Mouse (Mus musculus): ENCODE measurements at regions not wholly inside any gene's neighbourhood (a gene's known extent, or its start where the extent isn't known, plus 50 kb on each side); places are given as distances from the start of the nearest gene placed in this dataset.
A peak's percentile ranks its signal among the peaks of the same experiment; 100 is the strongest.

- H3K4me3 ChIP-seq (ENCODE audit: low read depth, low read length): no peak overlapping the region
- H3K27me3 ChIP-seq (replicated peaks; ENCODE audit: control insufficient read depth, insufficient read depth, low read length): no peaks in the 10 kb centered on the region
- no peak overlapping the region for H3K27ac ChIP-seq (ENCODE audit: low read depth, low read length)
- ATAC-seq (no peak), DNase-seq (ENCODE audit: low spot score) (peak; percentile 43)
- H3K9me3 ChIP-seq (replicated peaks; ENCODE audit: control insufficient read depth, low read length): no peaks in the 10 kb centered on the region
- peaks cover 6% of the 10 kb centered on the region; the same call in 1 of the 2 replicates for H3K4me1 ChIP-seq (ENCODE audit: control insufficient read depth, insufficient read depth, low read length)
- 50% methylated on average over 9 of the region's 9 CpGs for WGBS
- H3K9ac ChIP-seq (ENCODE audit: low read length): no peak overlapping the region
- H3K4me2 ChIP-seq (ENCODE audit: low read length): no peak overlapping the region
- no peaks in the 10 kb centered on the region for H3K36me3 ChIP-seq (ENCODE audit: control insufficient read depth, insufficient read depth, low read length)
Observed at GRCm38 (mm10) chr4:55215425-55216174, 134.2 kb upstream of the Rad23b start.

GRCm38 (mm10) chr4:55216175-55216545, 133.7 kb upstream of the Rad23b start:
- Histone ChIP-seq H3K27ac (ENCODE audit: low read depth, low read length) (no peak overlapping the region), H3K4me1 (ENCODE audit: control insufficient read depth, insufficient read depth, low read length) (peaks cover 6% of the 10 kb centered on the region; the same call in 1 of the 2 replicates), H3K27me3 (replicated peaks; ENCODE audit: control insufficient read depth, insufficient read depth, low read length) (no peaks in the 10 kb centered on the region), H3K4me2 (ENCODE audit: low read length) (no peak overlapping the region), H3K9ac (ENCODE audit: low read length) (no peak overlapping the region), H3K36me3 (ENCODE audit: control insufficient read depth, insufficient read depth, low read length) (no peaks in the 10 kb centered on the region), H3K9me3 (replicated peaks; ENCODE audit: control insufficient read depth, low read length) (no peaks in the 10 kb centered on the region), H3K4me3 (ENCODE audit: low read depth, low read length) (no peak overlapping the region)
- WGBS: 40% methylated on average over 6 of the region's 6 CpGs
- DNase-seq (ENCODE audit: low spot score) (no peak), ATAC-seq (no peak)

- Histone ChIP-seq H3K9me3 (replicated peaks; ENCODE audit: control insufficient read depth, low read length) (no peaks in the 10 kb centered on the region), H3K4me1 (ENCODE audit: control insufficient read depth, insufficient read depth, low read length) (no peaks in the 10 kb centered on the region), H3K4me2 (ENCODE audit: low read length) (no peak overlapping the region), H3K4me3 (ENCODE audit: low read depth, low read length) (no peak overlapping the region), H3K36me3 (ENCODE audit: control insufficient read depth, insufficient read depth, low read length) (no peaks in the 10 kb centered on the region), H3K27me3 (replicated peaks; ENCODE audit: control insufficient read depth, insufficient read depth, low read length) (no peaks in the 10 kb centered on the region), H3K27ac (ENCODE audit: low read depth, low read length) (no peak overlapping the region), H3K9ac (ENCODE audit: low read length) (no peak overlapping the region)
- ATAC-seq (no peak), DNase-seq (ENCODE audit: low spot score) (no peak)
- 82% methylated on average over 5 of the region's 5 CpGs for WGBS
Observed at GRCm38 (mm10) chr4:55225766-55226165, 124.1 kb upstream of the Rad23b start.

GRCm38 (mm10) chr4:55227394-55227793, 122.4 kb upstream of the Rad23b start:
- ATAC-seq: no peak
- 49% methylated on average over 3 of the region's 3 CpGs for WGBS

GRCm38 (mm10) chr4:55231522-55231921, 118.3 kb upstream of the Rad23b start:
- no peak overlapping the region for H3K27ac ChIP-seq (ENCODE audit: low read depth, low read length)
- no peak overlapping the region for H3K9ac ChIP-seq (ENCODE audit: low read length)
- H3K4me1 ChIP-seq (ENCODE audit: control insufficient read depth, insufficient read depth, low read length): no peaks in the 10 kb centered on the region
- H3K36me3 ChIP-seq (ENCODE audit: control insufficient read depth, insufficient read depth, low read length): no peaks in the 10 kb centered on the region
- no peaks in the 10 kb centered on the region for H3K27me3 ChIP-seq (replicated peaks; ENCODE audit: control insufficient read depth, insufficient read depth, low read length)
- DNase-seq (ENCODE audit: low spot score) (peak; percentile 31), ATAC-seq (no peak)
- H3K4me3 ChIP-seq (ENCODE audit: low read depth, low read length): no peak overlapping the region
- 32% methylated on average over 4 of the region's 4 CpGs for WGBS
- no peak overlapping the region for H3K4me2 ChIP-seq (ENCODE audit: low read length)
- no peaks in the 10 kb centered on the region for H3K9me3 ChIP-seq (replicated peaks; ENCODE audit: control insufficient read depth, low read length)

More at GRCm38 (mm10) chr4:55227394-55227793, 122.4 kb upstream of the Rad23b start:
- H3K27me3 ChIP-seq (replicated peaks; ENCODE audit: control insufficient read depth, insufficient read depth, low read length): no peaks in the 10 kb centered on the region
- no peak for DNase-seq (ENCODE audit: low spot score)
- no peak overlapping the region for H3K4me2 ChIP-seq (ENCODE audit: low read length)
- no peaks in the 10 kb centered on the region for H3K9me3 ChIP-seq (replicated peaks; ENCODE audit: control insufficient read depth, low read length)
- no peak overlapping the region for H3K4me3 ChIP-seq (ENCODE audit: low read depth, low read length)
- no peaks in the 10 kb centered on the region for H3K36me3 ChIP-seq (ENCODE audit: control insufficient read depth, insufficient read depth, low read length)
- no peaks in the 10 kb centered on the region for H3K4me1 ChIP-seq (ENCODE audit: control insufficient read depth, insufficient read depth, low read length)
- H3K9ac ChIP-seq (ENCODE audit: low read length): no peak overlapping the region
- no peak overlapping the region for H3K27ac ChIP-seq (ENCODE audit: low read depth, low read length)

GRCm38 (mm10) chr4:55237856-55238255, 112.0 kb upstream of the Rad23b start:
- Histone ChIP-seq H3K27me3 (replicated peaks; ENCODE audit: control insufficient read depth, insufficient read depth, low read length) (no peaks in the 10 kb centered on the region), H3K27ac (ENCODE audit: low read depth, low read length) (no peak overlapping the region), H3K4me3 (ENCODE audit: low read depth, low read length) (no peak overlapping the region), H3K4me1 (ENCODE audit: control insufficient read depth, insufficient read depth, low read length) (no peaks in the 10 kb centered on the region), H3K36me3 (ENCODE audit: control insufficient read depth, insufficient read depth, low read length) (no peaks in the 10 kb centered on the region), H3K9me3 (replicated peaks; ENCODE audit: control insufficient read depth, low read length) (no peaks in the 10 kb centered on the region), H3K9ac (ENCODE audit: low read length) (no peak overlapping the region), H3K4me2 (ENCODE audit: low read length) (no peak overlapping the region)
- no peak for ATAC-seq
- 19% methylated on average over 6 of the region's 6 CpGs for WGBS
- DNase-seq (ENCODE audit: low spot score): no peak

- no peaks in the 10 kb centered on the region for H3K36me3 ChIP-seq (ENCODE audit: control insufficient read depth, insufficient read depth, low read length)
- 4% methylated on average over 7 of the region's 7 CpGs for WGBS
- ATAC-seq (peak; percentile 88), DNase-seq (ENCODE audit: low spot score) (peak; percentile 90)
- no peaks in the 10 kb centered on the region for H3K9me3 ChIP-seq (replicated peaks; ENCODE audit: control insufficient read depth, low read length)
- H3K27ac ChIP-seq (ENCODE audit: low read depth, low read length): no peak overlapping the region
- H3K9ac ChIP-seq (ENCODE audit: low read length): no peak overlapping the region
- no peaks in the 10 kb centered on the region for H3K4me1 ChIP-seq (ENCODE audit: control insufficient read depth, insufficient read depth, low read length)
- no peak overlapping the region for H3K4me2 ChIP-seq (ENCODE audit: low read length)
- no peak overlapping the region for H3K4me3 ChIP-seq (ENCODE audit: low read depth, low read length)
- H3K27me3 ChIP-seq (replicated peaks; ENCODE audit: control insufficient read depth, insufficient read depth, low read length): no peaks in the 10 kb centered on the region
Observed at GRCm38 (mm10) chr4:55240450-55240849, 109.4 kb upstream of the Rad23b start.

- no peaks in the 10 kb centered on the region for H3K36me3 ChIP-seq (ENCODE audit: control insufficient read depth, insufficient read depth, low read length)
- no peak overlapping the region for H3K4me2 ChIP-seq (ENCODE audit: low read length)
- WGBS: 86% methylated on average over 4 of the region's 4 CpGs
- H3K27me3 ChIP-seq (replicated peaks; ENCODE audit: control insufficient read depth, insufficient read depth, low read length): no peaks in the 10 kb centered on the region
- ATAC-seq (no peak), DNase-seq (ENCODE audit: low spot score) (no peak)
- H3K9me3 ChIP-seq (replicated peaks; ENCODE audit: control insufficient read depth, low read length): no peaks in the 10 kb centered on the region
- H3K4me1 ChIP-seq (ENCODE audit: control insufficient read depth, insufficient read depth, low read length): no peaks in the 10 kb centered on the region
- no peak overlapping the region for H3K27ac ChIP-seq (ENCODE audit: low read depth, low read length)
- no peak overlapping the region for H3K9ac ChIP-seq (ENCODE audit: low read length)
- no peak overlapping the region for H3K4me3 ChIP-seq (ENCODE audit: low read depth, low read length)
Observed at GRCm38 (mm10) chr4:55242331-55242730, 107.5 kb upstream of the Rad23b start.

All from forebrain, embryonic 14.5 days (tissue).